In genomic region chr17:31915756-31916460, GRCm38 (mm10) we compare ENCODE assay signal across 10 mouse cellular contexts.
A peak's percentile ranks its signal among the peaks of the same experiment; 100 is the strongest.
DNase-seq lines count a peak whose midpoint lies in the region; ATAC-seq and TF ChIP-seq lines count a peak whose summit lies in the region.
"Had no signal": no experiment of that assay in that cellular context is flagged by ENCODE, and none has a peak within 500 bp of the region (broad histone marks: within the 10 kb centered on the region; RNA-seq: fewer than 3 reads in every experiment).

No protein-coding gene starts in this region.

- H3K27me3 ChIP-seq in midbrain, embryonic 11.5 days (ENCODE audit: control insufficient read depth, insufficient read depth, low read length), result no peaks in the 10 kb centered on the region
- H3K27me3 ChIP-seq in midbrain, embryonic 13.5 days, result no peaks in the 10 kb centered on the region
- no peaks in the 10 kb centered on the region for H3K27me3 ChIP-seq in limb, embryonic 14.5 days (ENCODE audit: control insufficient read depth, insufficient read depth, low read length)
- H3K27me3 ChIP-seq in stomach, postnatal 0 days (ENCODE audit: control insufficient read depth, insufficient read depth, low read length), result no peaks in the 10 kb centered on the region
- H3K27me3 ChIP-seq: midbrain, embryonic 12.5 days; Patski had no signal

- H3K9me3 ChIP-seq in midbrain, embryonic 11.5 days (ENCODE audit: control insufficient read depth, low read length), result no peaks in the 10 kb centered on the region
- no peaks in the 10 kb centered on the region for H3K9me3 ChIP-seq in midbrain, embryonic 13.5 days
- H3K9me3 ChIP-seq in limb, embryonic 14.5 days (ENCODE audit: control insufficient read depth, low read length), result no peaks in the 10 kb centered on the region
- no peaks in the 10 kb centered on the region for H3K9me3 ChIP-seq in stomach, postnatal 0 days (ENCODE audit: control insufficient read depth, low read length)
- H3K9me3 ChIP-seq: midbrain, embryonic 12.5 days had no signal

- DNase-seq in embryo, embryonic 10 days (ENCODE audit: low spot score), result peak; percentile 39
- no peak for DNase-seq in embryo, embryonic 9.5 days (ENCODE audit: extremely low spot score)
- peak; percentile 37 for DNase-seq in midbrain, embryonic 11.5 days (ENCODE audit: low spot score, missing footprints)
- DNase-seq in limb, embryonic 14.5 days (ENCODE audit: low spot score), result peak; percentile 22
- DNase-seq in stomach, postnatal 0 days (ENCODE audit: low spot score), result no peak
- no peak for DNase-seq in frontal cortex, postnatal 36 days (ENCODE audit: low spot score in 2 of 2)

- peak; percentile 27; the same call in 1 of the 2 replicates for TF ChIP-seq CTCF in stomach, postnatal 0 days (IDR thresholded peaks at IDR 0.05; ENCODE audit: low read depth)

- no peaks in the 10 kb centered on the region for H3K36me3 ChIP-seq in midbrain, embryonic 11.5 days (ENCODE audit: control insufficient read depth, insufficient read depth, low read length)
- H3K36me3 ChIP-seq in midbrain, embryonic 13.5 days, result no peaks in the 10 kb centered on the region
- no peaks in the 10 kb centered on the region for H3K36me3 ChIP-seq in limb, embryonic 14.5 days (ENCODE audit: control insufficient read depth, insufficient read depth, low read length)
- H3K36me3 ChIP-seq in stomach, postnatal 0 days (ENCODE audit: control insufficient read depth, insufficient read depth, low read length), result no peaks in the 10 kb centered on the region
- H3K36me3 ChIP-seq: midbrain, embryonic 12.5 days had no signal

- WGBS in midbrain, embryonic 11.5 days, result 85% methylated on average over 18 of the region's 18 CpGs
- WGBS in midbrain, embryonic 13.5 days, result 87% methylated on average over 18 of the region's 18 CpGs
- 51% methylated on average over 18 of the region's 18 CpGs for WGBS in limb, embryonic 14.5 days
- WGBS in stomach, postnatal 0 days, result 70% methylated on average over 18 of the region's 18 CpGs

- H3K27ac ChIP-seq in midbrain, embryonic 11.5 days (ENCODE audit: low read depth, low read length), result no peak overlapping the region
- H3K27ac ChIP-seq in midbrain, embryonic 13.5 days, result no peak overlapping the region
- H3K27ac ChIP-seq in limb, embryonic 14.5 days (replicated peaks; ENCODE audit: low read depth, low read length), result no peak overlapping the region
- no peak overlapping the region; the same call in 1 of the 2 replicates for H3K27ac ChIP-seq in stomach, postnatal 0 days (replicated peaks)
- H3K27ac ChIP-seq: midbrain, embryonic 12.5 days had no signal

- no peak overlapping the region for H3K4me3 ChIP-seq in midbrain, embryonic 11.5 days (ENCODE audit: low read depth, low read length)
- H3K4me3 ChIP-seq in midbrain, embryonic 13.5 days (replicated peaks), result no peak overlapping the region
- no peak overlapping the region for H3K4me3 ChIP-seq in limb, embryonic 14.5 days (replicated peaks; ENCODE audit: low read length)
- no peak overlapping the region for H3K4me3 ChIP-seq in stomach, postnatal 0 days (ENCODE audit: low read depth, low read length)
- H3K4me3 ChIP-seq: midbrain, embryonic 12.5 days had no signal

- peaks cover 4% of the 10 kb centered on the region; the same call in 1 of the 2 replicates for H3K4me1 ChIP-seq in midbrain, embryonic 11.5 days (ENCODE audit: control insufficient read depth, insufficient read depth, low read length)
- peaks cover 15% of the 10 kb centered on the region for H3K4me1 ChIP-seq in midbrain, embryonic 13.5 days (replicated peaks)
- peaks cover 30% of the 10 kb centered on the region for H3K4me1 ChIP-seq in limb, embryonic 14.5 days (ENCODE audit: control insufficient read depth, insufficient read depth, low read length)
- H3K4me1 ChIP-seq in stomach, postnatal 0 days (replicated peaks; ENCODE audit: control insufficient read depth, insufficient read depth), result no peaks in the 10 kb centered on the region; the same call in 1 of the 2 replicates

- no peak overlapping the region for H3K9ac ChIP-seq in midbrain, embryonic 11.5 days (ENCODE audit: low read length)
- H3K9ac ChIP-seq in midbrain, embryonic 13.5 days (replicated peaks), result no peak overlapping the region
- no peak overlapping the region for H3K9ac ChIP-seq in limb, embryonic 14.5 days (ENCODE audit: low read depth, low read length, severe bottlenecking)
- H3K9ac ChIP-seq in stomach, postnatal 0 days (ENCODE audit: low read length), result no peak overlapping the region
- H3K9ac ChIP-seq: midbrain, embryonic 12.5 days had no signal

- no peak for ATAC-seq in midbrain, embryonic 11.5 days (ENCODE audit: low FRiP score)
- ATAC-seq in midbrain, embryonic 13.5 days, result no peak
- peak; percentile 66 for ATAC-seq in limb, embryonic 14.5 days (ENCODE audit: low FRiP score, low read depth)
- peak; percentile 2; the same call in 1 of the 2 replicates for ATAC-seq in stomach, postnatal 0 days (ENCODE audit: low FRiP score, low TSS enrichment)
- ATAC-seq in cerebellum, adult (ENCODE audit: insufficient number of reproducible peaks, low FRiP score, low TSS enrichment), result no peak
- ATAC-seq: Patski had no signal

- no peak overlapping the region for H3K4me2 ChIP-seq in midbrain, embryonic 11.5 days
- no peak overlapping the region for H3K4me2 ChIP-seq in midbrain, embryonic 13.5 days (replicated peaks)
- no peak overlapping the region for H3K4me2 ChIP-seq in limb, embryonic 14.5 days (replicated peaks; ENCODE audit: low read depth, low read length, severe bottlenecking)
- no peak overlapping the region for H3K4me2 ChIP-seq in stomach, postnatal 0 days (replicated peaks; ENCODE audit: low read depth)
- H3K4me2 ChIP-seq: midbrain, embryonic 12.5 days had no signal

- TF ChIP-seq EP300 in stomach, postnatal 0 days (optimal IDR thresholded peaks at IDR 0.05), result no peak

- TF ChIP-seq POLR2A in limb, embryonic 14.5 days (IDR thresholded peaks at IDR 0.05; ENCODE audit: borderline replicate concordance, extremely low read depth, insufficient read depth, insufficient read length), result no peak

Comparison
In these comparisons a context has a peak if more than half of its experiments do, and no peak if none do; other contexts are left out.
1. DNase-seq: peak in embryo, embryonic 10 days (single experiment), midbrain, embryonic 11.5 days (single experiment) and limb, embryonic 14.5 days (single experiment); none in embryo, embryonic 9.5 days (single experiment), stomach, postnatal 0 days (single experiment) and frontal cortex, postnatal 36 days (0 of 2).
2. ATAC-seq: peak in limb, embryonic 14.5 days (single experiment) and stomach, postnatal 0 days (single experiment); none in midbrain, embryonic 11.5 days (single experiment), midbrain, embryonic 13.5 days (single experiment) and cerebellum, adult (single experiment).